Mouse (Mus musculus) retina, postnatal 1 day (tissue): ENCODE measurements around the gene Fam187b.
"Not testable (repeated sequence)": the region's sequence is repeated elsewhere in the genome, so short reads cannot be mapped to it uniquely, and the experiment has no call there.

Experiments used
- DNase-seq: peaks from one replicate; pipeline ENCODE4 v3.0.0-alpha.2; 2012

Fam187b gene

GRCm38 (mm10) chr7:30973501-30974289, at the start of gene Fam187b:
Gene Fam187b (plus strand): TSS chr7:30973790.
- DNase-seq = peak; percentile 93

DNA sequence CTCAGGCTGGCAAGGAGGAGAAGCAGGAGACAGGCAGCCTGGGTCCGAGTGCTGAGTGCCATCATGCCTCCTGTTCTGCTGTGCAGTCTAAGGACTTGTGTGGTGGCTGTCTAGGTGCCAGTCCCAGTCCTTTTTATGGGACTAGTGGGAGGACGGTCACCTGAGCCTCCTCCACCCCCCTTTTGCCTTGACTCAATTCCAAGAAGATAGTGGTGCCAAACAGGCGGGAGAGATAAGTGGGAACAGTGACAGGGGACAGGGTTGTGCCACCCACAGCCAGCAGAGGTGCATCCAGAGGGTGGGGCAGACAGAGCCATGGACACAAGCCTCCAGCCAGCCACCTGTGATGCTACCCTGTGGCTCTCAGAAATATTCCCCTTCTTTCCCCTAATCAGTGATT, 49.5 kb upstream of the Fam187b start:
- no peak for DNase-seq

DNA sequence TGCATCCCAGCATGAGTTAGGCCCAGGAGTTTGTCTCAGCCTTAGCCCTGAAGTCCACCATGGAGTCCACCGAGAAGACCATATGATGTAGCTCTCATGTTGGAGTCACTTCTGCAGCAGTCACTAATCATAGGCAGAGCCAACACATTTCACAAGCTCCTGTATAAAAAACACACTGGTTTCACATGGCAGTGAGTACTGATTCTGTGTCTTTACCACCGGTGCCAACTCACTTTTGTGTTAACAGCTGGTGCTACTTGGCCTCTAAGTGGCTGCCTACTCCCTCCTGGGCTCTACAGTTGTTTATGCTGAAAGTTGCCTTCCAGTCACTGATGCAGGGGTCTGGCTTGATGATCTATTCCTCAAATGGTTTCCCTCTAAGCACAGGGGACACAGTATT, 49.0 kb upstream of the Fam187b start, which contains the start of gene Hamp2:
Gene Hamp2, minus strand, starts transcription at position 101 of the 400 bp plus-strand sequence.
- not testable (repeated sequence) for DNase-seq

DNA sequence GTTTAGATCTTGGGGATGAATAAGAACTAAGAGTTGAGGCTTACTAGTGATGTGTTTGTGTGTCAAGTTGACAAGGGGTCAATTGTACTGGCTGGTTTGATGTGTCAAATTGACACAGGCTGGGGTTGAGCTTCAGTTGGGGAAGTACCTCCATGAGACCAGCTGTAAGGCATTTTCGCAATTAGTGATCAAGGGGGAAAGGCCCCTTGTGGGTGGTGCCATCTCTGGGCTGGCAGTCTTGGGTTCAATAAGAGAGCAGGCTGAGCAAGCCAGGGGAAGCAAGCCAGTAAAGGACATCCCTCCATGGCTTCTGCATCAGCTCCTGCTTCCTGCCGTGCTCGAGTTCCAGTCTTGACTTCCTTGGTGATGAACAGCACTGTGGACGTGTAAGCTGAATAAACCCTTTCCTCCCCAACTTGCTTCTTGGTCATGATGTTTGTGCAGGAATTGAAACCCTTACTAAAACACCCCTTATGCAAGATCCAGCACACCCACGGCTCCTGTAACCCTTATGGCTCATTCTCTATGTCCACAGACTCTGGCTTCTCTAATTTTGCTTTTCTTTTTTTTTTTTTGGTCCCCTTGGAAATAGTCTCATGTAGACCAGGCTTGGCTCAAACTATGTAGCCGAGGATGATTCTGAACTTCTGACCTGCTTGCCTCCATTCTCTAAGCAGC, 38.0 kb upstream of the Fam187b start:
- DNase-seq = not testable (repeated sequence)

GRCm38 (mm10) chr7:30940070-30940469, 33.5 kb upstream of the Fam187b start:
- not testable (repeated sequence) for DNase-seq

- DNase-seq = not testable (repeated sequence)
Measured at GRCm38 (mm10) chr7:30942365-30942764, 31.2 kb upstream of the Fam187b start.

GRCm38 (mm10) chr7:30943909-30944635, 29.5 kb upstream of the Fam187b start, which contains the start of gene Hamp:
Gene Hamp (minus strand): TSS chr7:30944032.
- no peak for DNase-seq

DNA sequence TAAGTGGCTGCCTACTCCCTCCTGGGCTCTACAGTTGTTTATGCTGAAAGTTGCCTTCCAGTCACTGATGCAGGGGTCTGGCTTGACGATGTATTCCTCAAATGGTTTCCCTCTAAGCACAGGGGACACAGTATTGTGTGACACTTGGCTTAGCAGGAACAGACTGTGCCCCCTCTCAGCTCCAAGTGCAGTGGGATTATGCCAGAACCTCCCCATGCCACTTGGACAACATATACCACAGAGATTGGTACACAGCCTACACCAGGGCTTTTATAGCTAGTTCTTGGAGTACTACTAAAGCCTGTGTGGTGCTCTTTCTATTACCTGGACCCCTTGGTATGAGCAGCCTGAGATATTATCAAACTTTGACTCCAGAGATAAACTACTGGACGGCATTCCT, 28.9 kb upstream of the Fam187b start:
- DNase-seq = not testable (repeated sequence)

GRCm38 (mm10) chr7:30945466-30945865, 28.1 kb upstream of the Fam187b start:
- not testable (repeated sequence) for DNase-seq

GRCm38 (mm10) chr7:30945876-30946275, 27.7 kb upstream of the Fam187b start:
- no peak for DNase-seq

DNA sequence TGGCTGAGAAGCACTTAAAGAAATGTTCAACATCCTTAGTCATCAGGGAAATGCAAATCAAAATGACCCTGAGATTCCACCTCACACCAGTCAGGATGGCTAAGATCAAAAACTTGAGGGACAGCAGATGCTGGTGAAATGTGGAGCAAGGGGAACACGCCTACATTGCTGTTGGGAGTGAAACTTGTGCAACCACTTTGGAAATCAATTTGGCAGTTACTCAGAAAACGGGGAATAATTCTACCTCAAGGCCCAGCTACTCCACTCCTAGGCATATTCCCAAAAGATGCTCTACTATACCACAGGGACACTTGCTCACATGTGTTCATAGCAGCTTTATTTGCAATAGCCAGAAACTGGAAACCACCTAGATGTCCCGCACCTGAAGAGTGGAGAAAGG, 23.7 kb upstream of the Fam187b start:
- not testable (repeated sequence) for DNase-seq

- no peak for DNase-seq
Measured at GRCm38 (mm10) chr7:30952441-30953265, 20.9 kb upstream of the Fam187b start.

DNA sequence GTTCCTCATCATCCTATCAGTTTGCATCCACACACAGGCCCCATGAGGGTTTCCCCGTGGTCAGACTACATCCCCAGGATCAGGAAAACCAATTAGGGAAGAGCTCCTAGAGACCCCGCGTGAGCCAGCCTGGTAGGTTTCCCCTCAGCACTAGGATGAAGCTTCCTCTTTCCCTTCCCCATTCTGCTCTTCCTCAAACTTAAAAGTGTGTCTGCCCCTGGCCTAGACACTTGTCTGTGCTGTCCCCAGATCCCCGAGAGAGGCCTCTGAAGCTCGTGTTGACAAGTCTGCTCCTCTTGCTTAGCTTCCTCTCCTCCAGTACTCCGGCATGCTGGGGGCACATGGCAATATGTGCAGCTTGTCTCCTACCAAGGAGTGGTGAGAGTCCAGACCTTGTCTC, 20.1 kb upstream of the Fam187b start:
- no peak for DNase-seq

DNA sequence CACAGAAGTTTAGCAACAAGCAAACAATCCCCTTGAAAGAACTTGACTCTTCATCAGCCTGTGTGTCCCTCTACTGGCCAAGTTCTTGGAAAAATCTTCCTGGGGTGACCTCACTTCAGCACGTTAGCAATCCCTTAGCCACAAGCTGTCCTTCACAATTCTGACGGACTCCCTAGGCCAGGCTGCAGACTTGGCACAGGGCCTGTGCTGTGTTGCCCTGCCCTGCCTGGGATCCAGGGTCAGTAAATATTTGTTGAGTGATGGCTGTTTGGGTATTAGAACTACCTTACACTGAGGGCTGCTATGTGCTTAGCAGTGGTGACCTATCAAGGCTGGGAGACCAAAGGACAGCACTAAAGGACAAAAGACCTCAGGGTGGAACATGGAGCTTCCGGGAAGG, 19.6 kb upstream of the Fam187b start:
- no peak for DNase-seq

DNA sequence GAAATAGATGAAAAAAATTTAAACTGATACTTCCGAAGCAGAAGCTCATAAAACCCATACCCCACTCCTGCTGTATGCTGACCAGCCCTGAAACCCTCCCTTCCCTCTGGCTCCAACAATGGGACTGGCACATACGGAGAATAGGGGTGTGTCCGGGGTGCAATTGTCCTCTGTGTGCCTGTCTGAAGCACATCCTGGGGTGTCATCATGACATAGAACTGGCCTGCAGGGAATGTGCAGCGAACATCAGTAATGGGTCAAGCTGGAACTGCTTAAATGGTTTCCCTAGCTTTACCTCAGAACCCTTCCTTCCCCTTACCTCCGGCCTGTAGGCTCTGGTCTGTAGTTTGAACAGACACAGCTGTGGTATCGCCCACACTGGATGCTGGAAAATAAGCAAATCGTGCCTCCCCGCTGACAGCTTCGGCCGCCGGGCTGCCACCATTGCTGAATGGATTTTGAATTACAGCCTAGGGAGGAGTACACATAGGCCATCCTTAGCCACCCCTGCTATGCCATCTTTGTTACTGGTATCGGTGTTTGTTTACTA, 18.5 kb upstream of the Fam187b start:
- no peak for DNase-seq

- peak; percentile 91 for DNase-seq
Measured at GRCm38 (mm10) chr7:30955584-30956356, 17.8 kb upstream of the Fam187b start.

- no peak for DNase-seq
Measured at GRCm38 (mm10) chr7:30956357-30956751, 17.2 kb upstream of the Fam187b start.

- peak; percentile 91 for DNase-seq
Measured at GRCm38 (mm10) chr7:30956756-30957366, 16.7 kb upstream of the Fam187b start, which contains the start of gene Usf2. Gene Usf2 (minus strand): TSS chr7:30956803.

DNA sequence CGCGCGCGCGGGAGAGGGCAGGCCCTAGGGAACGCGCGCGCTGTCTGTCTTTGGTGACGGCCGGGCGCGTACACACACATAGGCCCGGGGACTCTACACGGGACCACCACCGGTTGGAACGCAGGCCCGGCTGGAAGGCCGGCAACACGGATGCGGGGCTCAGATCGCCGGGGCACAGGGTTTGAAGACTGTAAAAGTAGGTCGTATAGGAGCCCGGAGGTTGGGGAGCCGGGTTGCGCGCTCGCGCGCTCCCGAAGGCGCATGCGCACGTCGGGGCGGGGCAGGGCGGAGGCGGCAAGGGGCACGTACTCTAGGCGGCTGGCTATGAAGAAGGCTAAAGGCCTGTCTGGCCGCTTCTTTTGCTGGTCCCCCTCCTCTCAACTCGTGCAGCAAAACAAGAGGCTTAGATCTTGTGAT, 16.2 kb upstream of the Fam187b start:
- peak; percentile 93 for DNase-seq

- no peak for DNase-seq
Measured at GRCm38 (mm10) chr7:30958109-30958865, 15.3 kb upstream of the Fam187b start.
